Mouse (Mus musculus) forebrain, embryonic 13.5 days (tissue): ENCODE data around the gene Apol8. TPM values are rescaled to one million over a fixed set of nuclear protein-coding genes. Genes with fewer than 3 reads are reported as not detected.
"Not testable (repeated sequence)": the region's sequence is repeated elsewhere in the genome, so short reads cannot be mapped to it uniquely, and the experiment has no call there.

Experiments
- ATAC-seq: fragments of 200-750 bp; cut with Nextera tagmentation; 2 replicates; pipeline ENCODE4 v1.8.0; 2017
- H3K27ac ChIP-seq: fragments of 300-500 bp; sonication (generic); 2 replicates; pipeline ENCODE4 v1.5.1; 2015; ENCODE audit warnings: inconsistent platforms, mild to moderate bottlenecking, moderate library complexity
- H3K27me3 ChIP-seq: fragments of 300-500 bp; sonication (generic); 2 replicates; pipeline ENCODE4 v1.6.1; 2015; ENCODE audit warnings: mild to moderate bottlenecking, inconsistent platforms
- H3K36me3 ChIP-seq: fragments of 300-500 bp; sonication (generic); 2 replicates; pipeline ENCODE4 v1.6.1; 2015; ENCODE audit warnings: mild to moderate bottlenecking, inconsistent platforms; ENCODE audit not compliant: poor library complexity, severe bottlenecking
- H3K4me1 ChIP-seq: fragments of 300-500 bp; sonication (generic); 2 replicates; pipeline ENCODE4 v1.6.1; 2015; ENCODE audit warnings: inconsistent platforms
- H3K4me2 ChIP-seq: fragments of 300-500 bp; sonication (generic); 2 replicates; pipeline ENCODE4 v1.6.1; 2015; ENCODE audit warnings: inconsistent platforms, mild to moderate bottlenecking, moderate library complexity
- H3K4me3 ChIP-seq: fragments of 300-500 bp; sonication (generic); 2 replicates; pipeline ENCODE4 v1.5.1; 2015; ENCODE audit warnings: mild to moderate bottlenecking, inconsistent platforms
- H3K9ac ChIP-seq: fragments of 300-500 bp; sonication (generic); 2 replicates; pipeline ENCODE4 v1.6.1; 2015; ENCODE audit warnings: mild to moderate bottlenecking, inconsistent platforms
- H3K9me3 ChIP-seq: fragments of 300-500 bp; sonication (generic); replicated peaks from 2 replicates; pipeline ENCODE4 v1.6.1; 2016; ENCODE audit warnings: inconsistent platforms
- WGBS: fragments of 180-500 bp; shearing (Covaris S2); methylation state at CpG from one replicate; pipeline ENCODE4 v1.1.7; 2015; 5-methylcytosine and 5-hydroxymethylcytosine counted together
- polyA plus RNA-seq: library from polyadenylated mRNA; unstranded; fragments of >200 nt; fragmentation: Nextera tagmentation; extraction: Ambion mirVana; gene quantifications from 2 replicates; pipeline ENCODE4 v1.2.1, GENCODE M21; 2015

The Apol8 gene
- polyA plus RNA-seq, 1 experiment from 2014 or later = 0.08 TPM

GRCm38 (mm10) chr15:77741556-77741955 is 15.2 kb downstream of the Apol8 start:
- not testable (repeated sequence) for H3K27me3 ChIP-seq, H3K27ac ChIP-seq, H3K4me3 ChIP-seq, ATAC-seq, H3K4me1 ChIP-seq, H3K9ac ChIP-seq, H3K9me3 ChIP-seq, H3K36me3 ChIP-seq, H3K4me2 ChIP-seq
- WGBS = 85% methylated on average over 6 of the region's 6 CpGs

GRCm38 (mm10) chr15:77740511-77741297 is 16.1 kb downstream of the Apol8 start:
- H3K27me3 ChIP-seq = no peaks in the 10 kb centered on the region
- no peaks in the 10 kb centered on the region for H3K4me1 ChIP-seq
- WGBS = 79% methylated on average over 9 of the region's 9 CpGs
- H3K27ac ChIP-seq = no peak overlapping the region
- no peaks in the 10 kb centered on the region for H3K9me3 ChIP-seq
- H3K4me2 ChIP-seq = no peak overlapping the region
- H3K36me3 ChIP-seq = no peaks in the 10 kb centered on the region
- no peak overlapping the region for H3K9ac ChIP-seq
- ATAC-seq = no peak
- no peak overlapping the region for H3K4me3 ChIP-seq

- not testable (repeated sequence) for H3K36me3 ChIP-seq, H3K4me3 ChIP-seq, H3K4me2 ChIP-seq, ATAC-seq, H3K9me3 ChIP-seq, H3K27ac ChIP-seq, H3K4me1 ChIP-seq, H3K27me3 ChIP-seq, H3K9ac ChIP-seq
- WGBS = 74% methylated on average over 4 of the region's 4 CpGs
These were observed 22.9 kb downstream of the Apol8 start for GRCm38 (mm10) chr15:77733903-77734302.

- ATAC-seq, H3K27me3 ChIP-seq: not testable (repeated sequence)
- WGBS = 88% methylated on average over 8 of the region's 8 CpGs
These were observed 23.4 kb downstream of the Apol8 start for GRCm38 (mm10) chr15:77733380-77733779.

GRCm38 (mm10) chr15:77732851-77733250 is 24.0 kb downstream of the Apol8 start:
- 71% methylated on average over 10 of the region's 10 CpGs for WGBS
- not testable (repeated sequence) for H3K36me3 ChIP-seq, H3K9ac ChIP-seq, H3K9me3 ChIP-seq, ATAC-seq, H3K4me1 ChIP-seq, H3K27me3 ChIP-seq, H3K4me2 ChIP-seq, H3K27ac ChIP-seq, H3K4me3 ChIP-seq

More at GRCm38 (mm10) chr15:77733380-77733779, 23.4 kb downstream of the Apol8 start:
- not testable (repeated sequence) for H3K9me3 ChIP-seq, H3K27ac ChIP-seq, H3K4me1 ChIP-seq, H3K4me2 ChIP-seq, H3K36me3 ChIP-seq, H3K4me3 ChIP-seq, H3K9ac ChIP-seq

GRCm38 (mm10) chr15:77731605-77732004 is 25.2 kb downstream of the Apol8 start:
- H3K9ac ChIP-seq = no peak overlapping the region
- 86% methylated on average over 5 of the region's 5 CpGs for WGBS

GRCm38 (mm10) chr15:77728739-77729138 is 28.1 kb downstream of the Apol8 start, which contains the start of gene Apol9b:
Apol9b (plus strand) TSS chr15:77729039.
- WGBS = no CpG with 5 or more reads among the region's 4 CpGs
- H3K9me3 ChIP-seq, H3K4me3 ChIP-seq, H3K4me1 ChIP-seq, H3K4me2 ChIP-seq, H3K27ac ChIP-seq, H3K9ac ChIP-seq, H3K36me3 ChIP-seq, H3K27me3 ChIP-seq, ATAC-seq: not testable (repeated sequence)

More at GRCm38 (mm10) chr15:77731605-77732004, 25.2 kb downstream of the Apol8 start:
- Histone ChIP-seq H3K36me3 (no peaks in the 10 kb centered on the region), H3K27ac (no peak overlapping the region), H3K27me3 (no peaks in the 10 kb centered on the region), H3K4me2 (no peak overlapping the region), H3K4me3 (no peak overlapping the region), H3K9me3 (no peaks in the 10 kb centered on the region), H3K4me1 (no peaks in the 10 kb centered on the region)
- no peak for ATAC-seq

GRCm38 (mm10) chr15:77727745-77728144 is 29.1 kb downstream of the Apol8 start:
- H3K9me3 ChIP-seq, H3K36me3 ChIP-seq, H3K27me3 ChIP-seq, H3K9ac ChIP-seq, H3K27ac ChIP-seq, ATAC-seq, H3K4me2 ChIP-seq, H3K4me3 ChIP-seq, H3K4me1 ChIP-seq: not testable (repeated sequence)
- 95% methylated on average over 3 of the region's 3 CpGs for WGBS

GRCm38 (mm10) chr15:77727139-77727538 is 29.7 kb downstream of the Apol8 start:
- ATAC-seq, H3K36me3 ChIP-seq, H3K4me3 ChIP-seq, H3K4me2 ChIP-seq, H3K27me3 ChIP-seq, H3K9ac ChIP-seq, H3K27ac ChIP-seq, H3K9me3 ChIP-seq, H3K4me1 ChIP-seq: not testable (repeated sequence)
- 19% methylated on average over 3 of the region's 3 CpGs for WGBS

- H3K9me3 ChIP-seq, H3K4me3 ChIP-seq, H3K4me1 ChIP-seq, H3K4me2 ChIP-seq, ATAC-seq, H3K27me3 ChIP-seq, H3K27ac ChIP-seq, H3K36me3 ChIP-seq, H3K9ac ChIP-seq: not testable (repeated sequence)
- 85% methylated on average over 6 of the region's 6 CpGs for WGBS
These were observed 31.3 kb downstream of the Apol8 start for GRCm38 (mm10) chr15:77725393-77726020.

- not testable (repeated sequence) for H3K9me3 ChIP-seq, H3K4me2 ChIP-seq, ATAC-seq, H3K4me1 ChIP-seq, H3K4me3 ChIP-seq, H3K36me3 ChIP-seq, H3K9ac ChIP-seq, H3K27me3 ChIP-seq, H3K27ac ChIP-seq
- 26% methylated on average over 3 of the region's 10 CpGs for WGBS
These were observed 32.4 kb downstream of the Apol8 start for GRCm38 (mm10) chr15:77724208-77724911.

GRCm38 (mm10) chr15:77721509-77721908 is 35.3 kb downstream of the Apol8 start:
- not testable (repeated sequence) for H3K9ac ChIP-seq, ATAC-seq, H3K4me3 ChIP-seq, H3K4me1 ChIP-seq, H3K9me3 ChIP-seq, H3K27ac ChIP-seq, H3K4me2 ChIP-seq, H3K36me3 ChIP-seq, H3K27me3 ChIP-seq
- no CpG with 5 or more reads among the region's 3 CpGs for WGBS
